22 mouse cellular contexts compared by ENCODE assay signal in genomic region chr7:46557387-46557786, GRCm38 (mm10).
DNase-seq lines count a peak whose midpoint lies in the region; ATAC-seq and TF ChIP-seq lines count a peak whose summit lies in the region.
"Had no signal": no experiment of that assay in that cellular context is flagged by ENCODE, and none has a peak within 500 bp of the region (broad histone marks: within the 10 kb centered on the region; RNA-seq: fewer than 3 reads in every experiment).

No protein-coding gene starts in this region.

- H3K36me3 ChIP-seq in midbrain, embryonic 11.5 days (ENCODE audit: control insufficient read depth, insufficient read depth, low read length), result no peaks in the 10 kb centered on the region
- H3K36me3 ChIP-seq in midbrain, postnatal 0 days (ENCODE audit: insufficient read depth, low read length), result no peaks in the 10 kb centered on the region
- no peaks in the 10 kb centered on the region for H3K36me3 ChIP-seq in hindbrain, embryonic 16.5 days (ENCODE audit: control insufficient read depth, insufficient read depth, low read length)
- no peaks in the 10 kb centered on the region for H3K36me3 ChIP-seq in kidney, embryonic 14.5 days (ENCODE audit: control insufficient read depth, insufficient read depth, low read length)
- H3K36me3 ChIP-seq: embryonic facial prominence, embryonic 15.5 days; midbrain, embryonic 12.5 days; neural tube, embryonic 12.5 days; stomach, embryonic 15.5 days had no signal

- H3K27me3 ChIP-seq in midbrain, embryonic 11.5 days (ENCODE audit: control insufficient read depth, insufficient read depth, low read length), result no peaks in the 10 kb centered on the region
- H3K27me3 ChIP-seq in midbrain, postnatal 0 days (ENCODE audit: insufficient read depth, low read length), result no peaks in the 10 kb centered on the region
- no peaks in the 10 kb centered on the region for H3K27me3 ChIP-seq in hindbrain, embryonic 16.5 days (replicated peaks; ENCODE audit: control insufficient read depth, insufficient read depth, low read length)
- H3K27me3 ChIP-seq in kidney, embryonic 14.5 days (ENCODE audit: control insufficient read depth, insufficient read depth, low read length), result no peaks in the 10 kb centered on the region
- H3K27me3 ChIP-seq: embryonic facial prominence, embryonic 15.5 days; midbrain, embryonic 12.5 days; neural tube, embryonic 12.5 days; stomach, embryonic 15.5 days had no signal

- no peak overlapping the region for H3K9ac ChIP-seq in midbrain, embryonic 11.5 days (ENCODE audit: low read length)
- H3K9ac ChIP-seq in midbrain, postnatal 0 days (replicated peaks; ENCODE audit: low read length, poor library complexity, severe bottlenecking), result no peak overlapping the region
- H3K9ac ChIP-seq in hindbrain, embryonic 16.5 days (ENCODE audit: low read depth, low read length), result no peak overlapping the region
- no peak overlapping the region for H3K9ac ChIP-seq in kidney, embryonic 14.5 days (ENCODE audit: low read depth, low read length)
- H3K9ac ChIP-seq: embryonic facial prominence, embryonic 15.5 days; midbrain, embryonic 12.5 days; neural tube, embryonic 12.5 days; stomach, embryonic 15.5 days had no signal

- WGBS in midbrain, embryonic 11.5 days, result 85% methylated on average over 11 of the region's 11 CpGs
- WGBS in midbrain, postnatal 0 days, result 79% methylated on average over 11 of the region's 11 CpGs
- 77% methylated on average over 11 of the region's 11 CpGs for WGBS in hindbrain, embryonic 16.5 days
- 85% methylated on average over 11 of the region's 11 CpGs for WGBS in kidney, embryonic 14.5 days

- DNase-seq in cerebellum, postnatal 25 days, result peak; percentile 55 to 67
- no peak for DNase-seq in cerebellum, postnatal 4 days (ENCODE audit: low spot score in 2 of 2)
- peak; percentile 72 for DNase-seq in midbrain, embryonic 11.5 days (ENCODE audit: low spot score, missing footprints)
- no peak for DNase-seq in midbrain, postnatal 0 days (ENCODE audit: low spot score)
- DNase-seq in right cerebral cortex, postnatal 14 days, result no peak
- DNase-seq: adrenal gland, adult 2 months; gastrocnemius, postnatal 25 days; heart, adult 18-20 months; kidney, adult 18-20 months; layer of hippocampus, adult 9-11 months; lung, adult 18-20 months; lung, postnatal 10 days; right cerebral cortex, adult 18-20 months; thymus, postnatal 25 days had no signal

- no peaks in the 10 kb centered on the region for H3K9me3 ChIP-seq in midbrain, embryonic 11.5 days (ENCODE audit: control insufficient read depth, low read length)
- H3K9me3 ChIP-seq in midbrain, postnatal 0 days (ENCODE audit: low read length), result no peaks in the 10 kb centered on the region
- no peaks in the 10 kb centered on the region for H3K9me3 ChIP-seq in hindbrain, embryonic 16.5 days (ENCODE audit: control insufficient read depth, low read length)
- no peaks in the 10 kb centered on the region for H3K9me3 ChIP-seq in kidney, embryonic 14.5 days (ENCODE audit: control insufficient read depth, low read length)
- H3K9me3 ChIP-seq: embryonic facial prominence, embryonic 15.5 days; midbrain, embryonic 12.5 days; neural tube, embryonic 12.5 days; stomach, embryonic 15.5 days had no signal

- no peak for TF ChIP-seq CTCF in midbrain, postnatal 0 days (IDR thresholded peaks at IDR 0.05)

- H3K27ac ChIP-seq in midbrain, embryonic 11.5 days (ENCODE audit: low read depth, low read length), result no peak overlapping the region
- no peak overlapping the region for H3K27ac ChIP-seq in midbrain, postnatal 0 days (ENCODE audit: low read depth, low read length)
- peak overlapping the region; percentile 45; the same call in 1 of the 2 replicates for H3K27ac ChIP-seq in hindbrain, embryonic 16.5 days (ENCODE audit: low read depth, low read length)
- no peak overlapping the region for H3K27ac ChIP-seq in kidney, embryonic 14.5 days (ENCODE audit: low read depth, low read length)
- H3K27ac ChIP-seq: embryonic facial prominence, embryonic 15.5 days; kidney, postnatal 0 days; neural tube, embryonic 12.5 days; stomach, embryonic 15.5 days had no signal

- no peak for ATAC-seq in midbrain, embryonic 11.5 days (ENCODE audit: low FRiP score)
- ATAC-seq in midbrain, postnatal 0 days (ENCODE audit: low FRiP score), result no peak
- ATAC-seq in hindbrain, embryonic 16.5 days, result no peak
- ATAC-seq in kidney, embryonic 14.5 days (ENCODE audit: low FRiP score, low TSS enrichment), result no peak
- ATAC-seq: inflammation-experienced regulatory T-cells, adult 6 months had no signal

- no peak overlapping the region for H3K4me2 ChIP-seq in midbrain, embryonic 11.5 days
- no peak overlapping the region for H3K4me2 ChIP-seq in midbrain, postnatal 0 days (ENCODE audit: low read depth, low read length, poor library complexity, severe bottlenecking)
- no peak overlapping the region for H3K4me2 ChIP-seq in hindbrain, embryonic 16.5 days (ENCODE audit: low read length)
- H3K4me2 ChIP-seq in kidney, embryonic 14.5 days (replicated peaks; ENCODE audit: low read depth, low read length), result no peak overlapping the region
- H3K4me2 ChIP-seq: embryonic facial prominence, embryonic 15.5 days; midbrain, embryonic 12.5 days; neural tube, embryonic 12.5 days; stomach, embryonic 15.5 days had no signal

- no peak overlapping the region for H3K4me3 ChIP-seq in midbrain, embryonic 11.5 days (ENCODE audit: low read depth, low read length)
- H3K4me3 ChIP-seq in midbrain, postnatal 0 days (ENCODE audit: low read depth, low read length), result no peak overlapping the region
- H3K4me3 ChIP-seq in hindbrain, embryonic 16.5 days (ENCODE audit: low read length), result no peak overlapping the region
- H3K4me3 ChIP-seq in kidney, embryonic 14.5 days (ENCODE audit: low read length), result no peak overlapping the region
- H3K4me3 ChIP-seq: embryonic facial prominence, embryonic 15.5 days; midbrain, embryonic 12.5 days; neural tube, embryonic 12.5 days; stomach, embryonic 15.5 days had no signal

- H3K4me1 ChIP-seq in midbrain, embryonic 11.5 days (ENCODE audit: control insufficient read depth, insufficient read depth, low read length), result no peaks in the 10 kb centered on the region; the same call in 1 of the 2 replicates
- no peaks in the 10 kb centered on the region for H3K4me1 ChIP-seq in midbrain, postnatal 0 days (ENCODE audit: insufficient read depth, low read length)
- peaks cover 25% of the 10 kb centered on the region for H3K4me1 ChIP-seq in hindbrain, embryonic 16.5 days (ENCODE audit: control insufficient read depth, insufficient read depth, low read depth, low read length)
- no peaks in the 10 kb centered on the region for H3K4me1 ChIP-seq in kidney, embryonic 14.5 days (ENCODE audit: control insufficient read depth, insufficient read depth, low read length)

Comparison
In these comparisons a context has a peak if more than half of its experiments do, and no peak if none do; other contexts are left out.
1. DNase-seq: peak in cerebellum, postnatal 25 days (2 of 2) and midbrain, embryonic 11.5 days (single experiment); none in cerebellum, postnatal 4 days (0 of 2), midbrain, postnatal 0 days (single experiment) and right cerebral cortex, postnatal 14 days (single experiment).